Mouse (Mus musculus) heart, adult 11 months (tissue): ENCODE measurements around the gene Aldh6a1.

Experiments used
- DNase-seq: peaks from one replicate; pipeline ENCODE4 v3.0.0; 2022

Aldh6a1 gene

DNA sequence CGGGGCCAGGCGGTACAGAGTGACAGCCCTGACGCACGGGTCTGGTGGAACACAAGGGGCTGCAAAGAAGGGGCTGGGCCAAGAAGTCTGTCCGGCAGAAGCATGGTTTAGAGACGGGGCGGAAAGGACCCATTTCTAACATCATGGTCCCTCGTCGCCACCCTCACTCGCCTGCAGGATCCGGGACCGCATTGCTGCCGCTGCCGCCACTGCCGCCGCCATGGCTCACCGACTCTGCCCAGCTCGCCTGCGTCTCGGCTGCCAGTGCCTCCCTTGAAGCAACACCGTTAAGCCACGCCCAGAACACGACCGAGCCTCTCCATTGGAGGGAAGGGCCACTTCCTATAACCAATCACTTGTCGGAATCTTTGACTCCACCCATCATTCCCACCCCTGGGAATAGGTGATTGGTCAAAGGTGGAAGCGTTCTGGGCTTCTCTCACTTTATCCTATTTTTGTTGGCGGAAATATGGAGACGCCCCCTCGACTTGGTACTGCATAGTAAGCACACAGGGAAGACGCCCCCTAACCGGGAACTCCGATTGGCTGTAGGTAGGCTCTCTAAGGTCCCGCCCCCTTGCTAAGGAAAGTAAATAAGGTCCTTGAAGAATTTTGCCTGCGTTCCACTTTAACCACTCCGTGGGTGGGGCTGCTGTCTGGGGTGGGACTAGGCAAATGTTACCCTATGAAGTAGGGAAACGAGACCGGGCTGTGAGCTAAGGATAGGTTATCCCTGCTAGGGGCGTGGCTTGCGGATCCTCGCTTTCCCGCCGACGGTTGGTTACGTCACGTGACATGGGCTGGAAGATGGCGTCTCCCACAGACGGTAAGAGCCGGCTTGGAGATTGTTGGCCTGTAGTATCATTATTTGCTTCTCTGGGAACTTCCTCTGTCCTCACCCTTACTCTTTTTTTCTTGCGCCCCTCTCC, at the start of gene Aldh6a1, which contains the start of gene Lin52:
Gene Aldh6a1, minus strand, starts transcription at position 287 of the 929 bp plus-strand sequence.
Gene Lin52, plus strand, starts transcription at position 705 of the 929 bp plus-strand sequence.
- peak; percentile 100 for DNase-seq

DNA sequence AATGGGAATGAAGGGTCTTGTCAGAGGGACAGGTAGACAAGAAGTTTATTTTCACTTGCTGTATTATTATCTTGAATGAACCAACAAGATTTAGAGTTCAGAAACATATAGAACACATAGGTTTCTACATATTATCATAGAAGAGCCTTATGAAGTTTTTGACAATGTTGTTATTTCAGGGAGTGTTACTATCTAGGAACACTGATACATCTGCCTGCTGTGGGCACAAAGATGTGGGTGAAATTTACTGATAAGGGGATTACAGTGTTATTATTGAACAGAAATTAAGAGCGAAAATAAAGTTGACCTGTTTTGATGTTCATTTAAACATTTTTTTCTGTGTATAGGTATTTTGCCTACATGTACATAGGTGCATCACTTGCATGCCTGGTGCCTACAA, 46.0 kb upstream of the Aldh6a1 start:
- DNase-seq = no peak

DNA sequence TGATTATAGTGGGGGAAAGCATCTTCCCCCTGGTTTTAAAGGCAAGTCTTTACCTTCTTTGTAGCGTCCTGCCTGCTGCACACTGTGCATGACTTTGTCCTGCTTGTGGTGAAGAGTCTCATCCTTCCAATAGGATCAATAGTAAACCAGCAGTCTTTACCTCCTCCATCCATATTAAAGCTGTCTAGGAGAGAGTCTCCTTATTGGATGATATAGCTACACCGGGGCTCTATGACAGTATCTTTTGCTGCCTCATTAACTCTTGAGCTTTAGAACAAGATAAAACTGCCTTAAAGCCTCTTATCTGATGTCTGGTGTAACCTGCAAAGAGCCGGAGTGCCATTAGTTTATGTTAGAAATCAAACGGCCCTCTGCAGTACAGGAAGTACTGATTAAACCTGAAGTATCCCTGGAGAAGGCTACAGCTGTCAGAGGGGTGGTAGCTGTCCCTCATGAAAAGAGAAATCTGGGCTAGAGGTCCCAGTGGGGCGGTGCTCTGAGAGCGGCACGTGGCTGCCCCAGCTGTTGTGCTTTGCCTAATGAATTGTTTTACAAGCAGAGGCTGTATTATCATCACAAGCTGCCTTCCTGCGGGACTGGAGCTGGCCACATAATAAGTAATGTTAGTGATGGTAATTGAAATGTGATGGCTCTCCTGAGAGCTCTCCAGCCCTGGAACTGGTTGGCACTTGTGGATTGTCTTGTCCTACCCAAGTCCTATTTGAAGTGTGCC, 36.7 kb upstream of the Aldh6a1 start:
- peak; percentile 95 for DNase-seq

DNA sequence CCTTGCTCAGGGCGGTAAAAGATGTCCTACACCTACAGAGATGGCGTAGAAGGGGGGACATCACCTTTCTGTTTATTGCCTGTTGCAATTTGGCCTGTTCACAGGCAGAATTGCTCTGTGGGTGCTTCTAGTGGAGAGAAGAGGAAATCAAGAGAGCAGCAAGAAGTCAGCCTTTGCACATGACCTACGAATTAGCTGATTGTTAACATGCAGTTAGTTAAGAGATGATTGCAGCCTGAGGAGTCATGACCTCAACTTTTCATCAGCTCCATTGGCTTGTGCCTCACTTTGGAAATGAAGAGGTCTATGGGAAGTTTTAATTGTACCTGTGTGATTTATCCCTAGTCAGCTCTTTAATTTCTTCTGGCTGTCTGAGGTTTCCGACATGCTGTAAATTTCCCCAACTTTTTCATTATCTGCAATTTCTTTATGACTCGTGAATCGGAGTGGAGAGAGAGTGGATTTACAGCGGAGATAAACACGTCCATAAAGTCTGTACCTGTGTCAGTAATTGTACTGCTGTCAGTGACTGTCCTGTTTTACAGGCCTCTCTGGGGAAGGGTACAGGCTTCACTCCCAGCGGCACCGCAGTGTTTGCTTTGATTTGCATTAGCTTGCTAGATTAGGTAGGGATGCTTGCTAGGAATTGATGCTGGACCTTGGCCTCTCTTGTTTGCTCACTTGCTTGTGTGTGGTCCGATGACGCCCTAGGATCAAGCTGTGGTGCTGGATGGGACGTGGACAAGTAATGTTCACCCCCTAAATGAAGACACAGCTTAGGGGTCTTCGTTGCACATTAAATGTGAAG, 32.2 kb upstream of the Aldh6a1 start:
- DNase-seq = no peak

DNA sequence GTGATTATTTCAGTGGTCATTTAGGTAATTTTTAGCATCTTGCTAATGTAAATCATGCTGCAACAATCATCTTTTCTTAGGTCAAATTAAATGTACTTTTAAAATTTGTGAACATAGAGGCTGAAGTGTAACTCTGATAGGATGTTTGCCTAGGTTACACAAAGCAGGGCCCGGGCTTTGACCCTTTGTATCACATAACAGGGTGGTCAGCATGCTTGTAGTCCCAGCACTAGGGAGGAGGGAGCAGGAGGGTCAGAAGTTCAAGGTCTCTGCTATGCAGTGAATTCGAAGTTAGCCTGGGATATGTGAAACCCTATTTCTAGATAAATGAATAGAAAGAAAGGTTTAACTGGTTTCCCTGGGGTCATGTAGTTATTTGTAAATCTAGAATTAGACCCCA, 30.4 kb upstream of the Aldh6a1 start:
- no peak for DNase-seq

DNA sequence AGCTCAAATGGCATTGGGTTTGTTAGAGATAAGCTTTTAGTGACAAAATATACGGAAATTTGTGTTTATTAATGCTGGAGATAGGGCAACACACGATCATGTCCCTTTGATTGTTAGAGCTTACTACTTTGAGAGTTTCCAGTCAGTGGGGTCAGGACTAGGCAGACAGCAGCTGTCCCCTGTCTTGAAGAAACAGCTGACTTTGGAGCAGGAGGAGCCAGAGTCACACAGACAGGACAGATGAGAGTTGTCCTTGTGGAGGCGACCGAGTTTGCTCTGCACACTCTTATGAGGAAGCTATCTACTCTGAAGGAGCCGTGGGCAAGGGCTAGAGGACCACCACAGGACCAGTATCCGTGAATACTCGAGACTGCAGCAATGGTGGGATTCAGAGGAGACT, 28.1 kb upstream of the Aldh6a1 start:
- no peak for DNase-seq

DNA sequence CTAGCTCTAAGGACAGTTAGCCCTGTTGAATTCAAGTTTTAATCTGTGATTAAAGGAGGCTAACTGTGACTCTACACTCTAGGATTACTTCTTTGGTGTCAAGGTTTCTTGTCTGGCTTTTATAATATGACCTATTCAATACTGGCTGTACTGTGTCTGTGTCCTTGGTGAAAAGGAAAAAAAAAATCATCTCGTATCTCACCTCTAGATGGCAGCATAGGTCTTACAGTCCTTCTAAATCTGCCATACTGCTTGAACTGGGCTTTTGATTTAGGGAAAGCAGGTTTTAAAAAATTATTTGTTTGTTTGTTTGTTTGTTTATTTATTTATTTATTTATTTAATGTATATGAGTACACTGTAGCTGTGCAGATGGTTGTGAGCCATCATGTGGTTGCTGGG, 17.9 kb upstream of the Aldh6a1 start:
- no peak for DNase-seq

DNA sequence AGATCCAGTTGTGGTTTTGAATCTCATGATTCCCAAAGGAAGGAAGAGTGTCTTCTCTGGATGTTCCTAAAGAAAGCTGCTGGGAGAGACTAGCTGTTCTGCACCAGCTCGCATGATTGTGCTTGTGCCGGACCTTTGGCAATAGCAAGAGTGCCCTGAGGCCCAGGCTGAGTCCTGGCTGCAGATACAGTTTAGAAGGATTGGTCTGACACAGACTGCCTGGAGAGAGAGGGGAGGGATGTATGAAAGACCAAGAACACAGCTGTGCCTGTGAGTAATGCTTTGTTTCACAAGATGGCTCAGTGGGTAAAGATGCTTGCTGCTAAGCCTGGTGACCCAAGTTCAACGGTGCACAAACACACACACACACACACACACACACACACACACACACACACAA, 12.1 kb upstream of the Aldh6a1 start:
- peak; percentile 64 for DNase-seq

DNA sequence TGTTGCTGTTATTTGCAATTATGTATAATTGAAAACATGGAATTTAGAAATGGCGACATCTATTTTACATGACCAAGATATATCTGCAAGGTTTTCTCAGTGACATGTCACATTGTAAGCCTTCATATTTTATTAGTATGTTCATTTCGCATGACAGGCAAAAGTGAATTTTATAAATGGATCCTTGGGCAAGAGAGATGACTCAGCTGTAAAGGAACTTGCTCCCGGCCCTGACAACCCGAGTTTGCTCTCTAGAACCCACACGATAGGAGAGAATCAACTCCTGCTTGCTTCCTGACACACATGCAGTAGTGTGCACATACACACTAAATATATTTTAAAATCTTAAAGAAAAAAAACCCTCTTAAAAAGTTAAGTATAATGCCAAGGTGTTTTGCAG, 10.6 kb upstream of the Aldh6a1 start:
- peak; percentile 50 for DNase-seq

DNA sequence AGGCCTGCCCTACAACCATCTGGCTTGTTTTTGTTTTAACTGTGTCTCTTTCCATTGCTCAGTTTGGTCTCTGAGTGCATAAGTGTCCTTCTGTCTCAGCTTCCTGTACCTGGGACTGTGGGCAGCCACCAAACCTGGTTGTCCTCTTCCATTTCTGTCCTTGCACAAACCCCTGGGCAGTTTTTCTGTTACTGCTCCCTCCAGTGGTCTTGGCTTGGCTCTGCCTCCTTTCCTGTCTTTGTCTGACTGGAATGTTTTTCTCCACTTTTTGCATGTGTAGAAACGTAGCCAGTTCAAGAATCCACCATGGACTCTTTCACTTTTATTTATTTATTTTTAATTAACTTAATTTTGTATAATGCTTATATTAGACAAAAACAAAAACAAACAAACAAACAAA, 9.0 kb upstream of the Aldh6a1 start:
- DNase-seq = no peak

DNA sequence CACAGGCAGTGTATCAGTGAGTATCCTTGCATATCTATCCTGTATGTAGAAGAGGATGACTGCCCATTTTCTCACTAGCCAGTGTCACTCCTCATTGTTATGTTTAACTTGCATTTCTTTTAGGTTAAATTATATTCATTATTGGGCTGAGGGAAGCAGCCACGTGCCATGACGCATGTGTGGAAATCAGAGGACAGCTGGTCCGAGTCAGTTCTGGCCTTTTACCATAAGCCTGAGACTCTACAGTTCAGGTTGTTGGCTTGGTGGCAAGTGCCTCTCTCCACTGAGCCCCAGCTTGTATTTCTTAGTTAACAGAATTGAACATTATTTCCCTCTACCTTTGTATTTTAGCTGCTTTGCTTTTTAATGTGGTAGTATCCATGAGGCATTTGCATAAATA, 6.1 kb upstream of the Aldh6a1 start:
- peak; percentile 60 for DNase-seq

DNA sequence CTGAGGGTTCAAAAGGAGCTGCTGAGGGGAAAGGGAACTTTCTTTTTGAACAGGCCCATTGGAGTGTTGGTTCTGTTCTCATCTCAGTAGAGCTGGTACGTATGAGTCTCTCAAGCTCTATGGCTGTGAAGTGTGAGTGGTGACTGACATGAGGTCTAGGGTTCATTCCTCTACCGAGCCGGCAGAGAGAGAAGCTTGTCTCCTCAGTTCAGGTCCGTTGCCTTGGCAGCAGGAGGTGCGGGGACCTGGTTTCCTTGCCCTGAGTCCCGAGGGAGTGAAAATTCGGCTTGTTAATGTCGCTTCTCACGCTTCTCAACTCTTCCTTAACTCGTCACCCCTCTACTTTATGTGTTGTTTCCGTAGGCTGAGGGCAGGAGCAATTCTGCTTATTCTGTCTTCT, 997 bp upstream of the Aldh6a1 start:
- no peak for DNase-seq

DNA sequence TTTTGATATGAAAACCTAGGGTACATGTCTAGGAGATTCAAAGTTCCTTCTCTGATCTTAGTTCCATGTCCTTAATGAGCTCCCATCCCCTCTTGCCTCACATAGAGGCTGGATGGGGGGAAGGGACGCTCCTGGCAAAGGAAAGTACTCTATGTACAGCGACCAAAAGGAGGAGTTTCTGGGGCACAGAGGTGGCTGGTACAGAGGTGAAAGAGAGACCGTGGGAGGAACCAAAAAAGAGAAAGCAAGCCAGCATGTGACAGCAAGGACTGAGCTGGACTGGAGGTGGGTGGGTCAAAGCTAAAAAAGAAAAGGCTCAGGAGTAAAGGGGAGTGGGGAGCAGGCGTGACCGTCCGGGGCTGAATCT, 470 bp downstream of the Aldh6a1 start:
- no peak for DNase-seq

DNA sequence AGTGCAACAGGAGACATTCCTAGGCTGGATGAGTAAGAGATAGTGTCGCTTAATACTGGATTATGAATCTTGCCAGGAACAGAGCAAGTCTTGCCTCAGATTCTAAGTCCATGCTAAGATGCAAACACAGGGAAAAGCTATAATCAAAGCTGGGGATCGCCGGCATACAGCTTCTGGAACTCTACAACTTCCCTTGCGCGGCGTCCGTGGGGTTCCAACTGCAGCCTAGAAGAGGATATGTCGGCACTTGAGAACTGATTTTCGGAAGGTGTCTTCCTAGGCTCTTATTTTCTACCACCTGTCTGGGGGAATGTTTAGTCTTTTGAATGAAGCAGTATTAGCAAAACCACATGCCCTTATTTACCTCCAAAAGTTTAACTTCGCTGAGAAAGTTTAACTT, 917 bp downstream of the Aldh6a1 start:
- peak; percentile 86 for DNase-seq

DNA sequence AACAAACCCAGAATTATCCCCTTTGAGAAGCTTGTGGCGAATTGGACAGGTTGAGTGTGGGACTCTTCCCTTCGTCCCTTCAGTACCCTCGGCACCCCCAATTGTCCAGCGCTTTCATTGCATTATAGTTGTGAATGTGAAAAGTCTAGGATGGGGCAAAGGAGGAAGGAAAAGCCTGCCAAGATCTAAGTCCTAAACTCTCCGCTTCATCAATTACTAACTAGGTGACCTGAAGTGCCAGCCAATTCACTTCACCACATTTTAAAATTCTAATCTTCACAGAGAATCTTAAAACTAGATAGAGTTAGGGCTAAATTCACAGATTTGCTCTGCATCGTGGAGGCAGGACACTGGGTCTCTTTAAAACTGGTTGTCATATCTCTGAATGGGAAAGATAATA, 2.6 kb downstream of the Aldh6a1 start:
- DNase-seq = peak; percentile 23

DNA sequence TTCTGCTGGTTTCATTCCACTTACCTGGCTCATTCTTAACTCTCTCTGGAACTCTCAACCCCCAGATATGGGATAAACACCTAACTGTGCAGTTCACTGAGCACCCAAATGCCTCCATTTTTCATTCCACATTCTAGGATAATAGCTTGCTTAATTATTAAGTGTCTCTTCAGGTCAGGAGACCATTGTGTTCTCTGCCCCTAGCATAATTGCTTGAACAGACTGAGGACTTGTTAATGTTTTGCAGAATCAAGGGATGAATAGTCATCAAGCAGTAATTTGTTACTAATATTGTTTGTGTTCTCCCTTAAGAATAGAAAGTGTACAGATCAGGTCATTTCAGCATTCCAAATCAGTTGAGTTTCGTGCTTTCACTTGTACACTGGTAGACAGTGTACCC, 3.4 kb downstream of the Aldh6a1 start:
- DNase-seq = peak; percentile 35

DNA sequence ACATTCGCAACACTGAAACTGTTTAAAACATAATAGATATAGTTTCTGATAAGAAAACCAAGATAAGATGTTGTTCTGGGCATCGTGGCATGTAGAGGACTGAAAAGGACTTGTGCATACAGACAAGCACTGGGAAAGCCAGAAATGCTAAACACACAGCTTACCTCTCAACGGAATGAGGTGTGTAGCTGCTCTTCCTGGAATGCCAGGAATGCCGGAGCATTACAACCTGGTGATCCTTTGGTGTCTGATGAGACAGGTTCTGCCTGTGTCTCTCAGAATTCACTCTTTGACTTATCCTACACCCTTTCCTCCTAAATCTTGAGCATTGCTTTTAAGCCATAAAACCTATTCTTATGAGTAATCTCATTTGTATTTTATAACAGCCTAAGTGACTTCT, 8.3 kb downstream of the Aldh6a1 start:
- DNase-seq = no peak

DNA sequence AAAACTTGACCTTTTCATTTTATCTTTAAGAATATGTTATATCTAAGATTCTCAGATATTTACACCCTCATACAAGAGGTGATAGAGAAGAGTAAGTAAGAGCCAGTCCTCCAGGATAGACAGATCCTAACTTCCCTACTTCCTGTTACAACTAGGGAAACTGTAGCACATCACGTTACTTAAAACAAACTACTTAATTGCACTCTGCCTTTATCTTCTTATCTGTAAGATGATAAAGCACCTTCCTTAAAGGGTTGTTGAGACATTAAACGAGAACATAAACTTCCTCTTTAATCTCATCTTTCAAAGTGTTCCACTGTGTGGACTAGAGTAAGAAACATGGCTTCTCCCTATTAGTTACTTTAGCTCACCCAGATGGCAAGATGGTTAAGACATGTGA, 12.1 kb downstream of the Aldh6a1 start:
- DNase-seq = no peak

DNA sequence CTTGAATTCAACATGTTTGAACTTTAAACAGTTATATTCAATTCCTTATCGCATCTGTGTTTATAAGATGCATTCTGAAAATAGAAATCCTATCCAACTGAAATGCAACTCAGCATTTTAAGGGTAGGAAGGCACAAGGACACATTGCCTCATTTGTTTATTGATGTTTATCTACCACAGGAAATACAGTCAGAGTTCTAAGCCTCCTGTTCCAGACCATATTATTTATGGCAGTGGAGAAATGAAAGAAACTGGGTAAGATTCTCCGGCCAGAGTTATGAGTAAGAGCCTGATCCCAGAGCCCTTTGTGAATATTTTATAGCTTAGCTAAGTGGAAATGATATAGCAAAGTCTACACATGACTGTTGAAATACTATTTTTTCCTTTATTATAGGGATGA, 21.0 kb downstream of the Aldh6a1 start:
- no peak for DNase-seq

DNA sequence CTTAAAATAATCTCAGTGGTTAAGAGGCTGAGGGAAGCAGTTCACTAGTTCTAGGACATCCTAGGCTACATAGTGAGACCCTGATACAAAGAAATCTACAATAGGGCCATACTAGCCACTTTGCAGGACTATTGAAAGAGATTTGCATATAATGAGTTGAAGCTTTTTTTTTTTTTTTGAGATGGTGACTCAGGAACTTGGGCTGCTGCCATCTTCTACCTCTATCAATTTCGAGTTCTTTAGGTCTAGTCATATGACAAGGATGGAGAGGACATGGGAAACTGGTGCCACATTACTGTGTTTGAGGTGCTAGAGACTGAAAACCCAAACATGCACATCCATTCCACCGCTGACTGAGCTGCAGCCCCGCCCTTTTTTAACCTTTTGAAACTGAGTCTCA, 26.8 kb downstream of the Aldh6a1 start:
- DNase-seq = no peak

DNA sequence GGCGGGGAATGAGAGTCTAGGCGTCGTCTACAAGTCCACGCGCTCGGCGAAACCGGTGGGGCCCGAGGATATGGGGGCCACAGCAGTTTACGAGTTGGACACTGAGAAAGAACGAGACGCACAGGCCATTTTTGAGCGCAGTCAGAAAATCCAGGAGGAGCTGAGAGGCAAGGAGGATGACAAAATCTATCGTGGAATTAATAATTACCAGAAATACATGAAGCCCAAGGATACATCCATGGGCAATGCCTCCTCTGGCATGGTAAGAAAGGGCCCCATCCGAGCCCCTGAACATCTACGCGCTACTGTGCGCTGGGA, 33.2 kb downstream of the Aldh6a1 start:
- DNase-seq = peak; percentile 91

DNA sequence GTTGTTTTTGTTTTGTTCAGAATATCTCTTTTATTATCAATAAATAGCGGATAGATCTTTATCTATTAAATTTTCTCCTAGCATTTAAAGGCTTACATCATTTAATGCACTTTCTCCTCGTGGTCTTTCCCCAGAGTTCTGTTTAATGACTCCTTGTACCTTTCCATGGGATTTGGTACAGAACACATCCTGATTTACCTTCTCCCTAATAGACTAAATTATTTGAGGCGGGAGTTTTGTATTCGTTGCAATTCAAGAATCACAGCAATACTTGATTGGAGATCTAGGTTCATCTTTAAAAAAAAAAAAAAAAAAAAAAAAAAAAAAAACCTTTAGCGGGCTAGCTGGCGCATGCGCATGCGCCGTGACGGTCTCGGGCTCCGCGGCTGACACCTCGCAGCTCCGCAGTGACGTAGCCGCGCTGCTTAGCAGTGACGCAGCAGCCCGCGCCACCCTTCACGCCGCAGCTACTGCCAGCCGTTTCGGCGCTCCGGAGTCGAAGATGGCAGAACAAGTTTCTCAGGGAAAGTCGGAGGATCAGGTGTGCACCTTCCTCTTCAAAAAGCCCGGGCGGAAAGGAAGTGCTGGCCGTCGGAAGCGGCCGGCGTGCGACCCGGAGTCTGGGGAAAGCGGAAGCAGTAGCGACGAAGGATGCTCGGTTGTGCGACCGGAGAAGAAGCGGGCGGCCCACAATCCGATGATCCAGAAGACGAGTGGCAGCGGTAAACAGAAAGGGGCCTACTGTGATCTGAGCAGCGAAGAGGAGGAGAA, 33.8 kb downstream of the Aldh6a1 start, which contains the start of gene Rnf113a2:
Gene Rnf113a2, plus strand, starts transcription at position 363 of the 771 bp plus-strand sequence.
- peak; percentile 98 for DNase-seq
